Mouse (Mus musculus): ENCODE measurements around the gene Gm1043.

DNA sequence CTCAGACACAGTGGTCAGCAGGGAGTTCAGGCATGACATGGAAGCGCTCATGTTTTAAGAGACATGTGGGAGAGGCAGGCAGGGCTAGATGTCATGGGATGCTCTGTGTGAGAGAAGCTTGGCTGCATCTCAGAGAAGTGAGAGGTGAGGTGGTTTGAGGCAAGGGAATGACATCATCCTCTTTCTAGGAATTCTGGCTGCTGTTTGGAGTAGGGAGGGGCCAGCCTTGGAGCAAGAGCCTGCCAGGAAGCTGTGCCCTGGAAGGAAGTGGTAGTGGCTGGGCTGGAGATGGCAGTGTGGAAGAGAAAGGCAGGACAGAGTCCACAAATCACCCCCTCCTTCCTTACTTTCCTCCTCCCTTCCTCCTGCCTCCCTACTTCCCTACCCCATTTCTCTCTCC, 140.5 kb downstream of the Gm1043 start:
- no peak for TF ChIP-seq CTCF (IDR thresholded peaks at IDR 0.05; ENCODE audit: low read depth, low read length)
- no peak for TF ChIP-seq POLR2A (IDR thresholded peaks at IDR 0.05; ENCODE audit: borderline replicate concordance, low read depth, low read length)
